Mouse (Mus musculus): ENCODE results near the gene Ift80. TPM values are rescaled to one million over a fixed set of nuclear protein-coding genes. Genes with fewer than 3 reads are reported as not detected.
"Not testable (repeated sequence)": the region's sequence is repeated elsewhere in the genome, so short reads cannot be mapped to it uniquely, and the experiment has no call there.

Ift80 gene
- total and polyA plus RNA-seq, 2 experiments from 2014 or later = 3.7 to 9.0 TPM

GRCm38 (mm10) chr3:69020764-69021163 lies 16.4 kb upstream of the Ift80 start:
- no peak overlapping the region for H3K27ac ChIP-seq (ENCODE audit: low read depth, low read length)

GRCm38 (mm10) chr3:69020285-69020684 lies 15.9 kb upstream of the Ift80 start:
- H3K4me2 ChIP-seq (ENCODE audit: low read depth, low read length, poor library complexity, severe bottlenecking) = no peak overlapping the region
- WGBS = 94% methylated on average over 2 of the region's 2 CpGs

More at GRCm38 (mm10) chr3:69020764-69021163, 16.4 kb upstream of the Ift80 start:
- no peak for DNase-seq (ENCODE audit: low spot score)
- no peak for ATAC-seq (ENCODE audit: low FRiP score)
- Histone ChIP-seq H3K27me3 (ENCODE audit: insufficient read depth, low read length) (no peaks in the 10 kb centered on the region), H3K9me3 (ENCODE audit: low read length) (no peaks in the 10 kb centered on the region), H3K9ac (replicated peaks; ENCODE audit: low read length, poor library complexity, severe bottlenecking) (no peak overlapping the region), H3K4me1 (ENCODE audit: insufficient read depth, low read length) (no peaks in the 10 kb centered on the region), H3K36me3 (ENCODE audit: insufficient read depth, low read length) (no peaks in the 10 kb centered on the region), H3K4me3 (ENCODE audit: low read depth, low read length) (no peak overlapping the region), H3K4me2 (ENCODE audit: low read depth, low read length, poor library complexity, severe bottlenecking) (no peak overlapping the region)
- no peak for TF ChIP-seq CTCF (IDR thresholded peaks at IDR 0.05)

GRCm38 (mm10) chr3:69018635-69019034 lies 14.3 kb upstream of the Ift80 start:
- H3K9ac ChIP-seq (replicated peaks; ENCODE audit: low read length, poor library complexity, severe bottlenecking); H3K9me3 ChIP-seq (ENCODE audit: low read length); H3K27ac ChIP-seq (ENCODE audit: low read depth, low read length); H3K4me1 ChIP-seq (ENCODE audit: insufficient read depth, low read length); H3K4me2 ChIP-seq (ENCODE audit: low read depth, low read length, poor library complexity, severe bottlenecking); H3K27me3 ChIP-seq (ENCODE audit: insufficient read depth, low read length); ATAC-seq (ENCODE audit: low FRiP score); H3K36me3 ChIP-seq (ENCODE audit: insufficient read depth, low read length); DNase-seq (ENCODE audit: low spot score); H3K4me3 ChIP-seq (ENCODE audit: low read depth, low read length): not testable (repeated sequence)
- 95% methylated on average over 2 of the region's 2 CpGs for WGBS

More at GRCm38 (mm10) chr3:69020285-69020684, 15.9 kb upstream of the Ift80 start:
- Histone ChIP-seq H3K27me3 (ENCODE audit: insufficient read depth, low read length) (no peaks in the 10 kb centered on the region), H3K36me3 (ENCODE audit: insufficient read depth, low read length) (no peaks in the 10 kb centered on the region), H3K27ac (ENCODE audit: low read depth, low read length) (no peak overlapping the region), H3K9ac (replicated peaks; ENCODE audit: low read length, poor library complexity, severe bottlenecking) (no peak overlapping the region), H3K4me3 (ENCODE audit: low read depth, low read length) (no peak overlapping the region), H3K4me1 (ENCODE audit: insufficient read depth, low read length) (no peaks in the 10 kb centered on the region), H3K9me3 (ENCODE audit: low read length) (no peaks in the 10 kb centered on the region)
- DNase-seq (ENCODE audit: low spot score) = no peak
- no peak for ATAC-seq (ENCODE audit: low FRiP score)
- TF ChIP-seq CTCF (IDR thresholded peaks at IDR 0.05) = peak; percentile 38

- H3K4me2 ChIP-seq (ENCODE audit: low read depth, low read length, poor library complexity, severe bottlenecking) = no peak overlapping the region
- 90% methylated on average over 3 of the region's 3 CpGs for WGBS
- ATAC-seq (ENCODE audit: low FRiP score) = no peak
Measured at GRCm38 (mm10) chr3:69017181-69017580, 12.8 kb upstream of the Ift80 start.

GRCm38 (mm10) chr3:69008873-69009272 lies 4.5 kb upstream of the Ift80 start:
- no peaks in the 10 kb centered on the region for H3K27me3 ChIP-seq (ENCODE audit: insufficient read depth, low read length)
- 0 out of 2 replicates have a peak, but pooled peaks cover 3% of the 10 kb centered on the region for H3K4me1 ChIP-seq (ENCODE audit: insufficient read depth, low read length)
- H3K4me3 ChIP-seq (ENCODE audit: low read depth, low read length) = no peak overlapping the region
- no peaks in the 10 kb centered on the region for H3K9me3 ChIP-seq (ENCODE audit: low read length)
- 78% methylated on average over 2 of the region's 2 CpGs for WGBS
- no peak for DNase-seq (ENCODE audit: low spot score)
- H3K27ac ChIP-seq (ENCODE audit: low read depth, low read length) = no peak overlapping the region
- no peak for ATAC-seq (ENCODE audit: low FRiP score)
- TF ChIP-seq CTCF (IDR thresholded peaks at IDR 0.05) = no peak
- H3K36me3 ChIP-seq (ENCODE audit: insufficient read depth, low read length) = no peaks in the 10 kb centered on the region
- H3K4me2 ChIP-seq (ENCODE audit: low read depth, low read length, poor library complexity, severe bottlenecking) = no peak overlapping the region
- no peak overlapping the region for H3K9ac ChIP-seq (replicated peaks; ENCODE audit: low read length, poor library complexity, severe bottlenecking)

More at GRCm38 (mm10) chr3:69017181-69017580, 12.8 kb upstream of the Ift80 start:
- TF ChIP-seq CTCF (IDR thresholded peaks at IDR 0.05) = no peak
- DNase-seq (ENCODE audit: low spot score) = no peak
- no peaks in the 10 kb centered on the region for H3K27me3 ChIP-seq (ENCODE audit: insufficient read depth, low read length)
- H3K4me3 ChIP-seq (ENCODE audit: low read depth, low read length) = no peak overlapping the region
- no peak overlapping the region for H3K27ac ChIP-seq (ENCODE audit: low read depth, low read length)
- H3K36me3 ChIP-seq (ENCODE audit: insufficient read depth, low read length) = no peaks in the 10 kb centered on the region
- no peak overlapping the region for H3K9ac ChIP-seq (replicated peaks; ENCODE audit: low read length, poor library complexity, severe bottlenecking)
- H3K4me1 ChIP-seq (ENCODE audit: insufficient read depth, low read length) = no peaks in the 10 kb centered on the region
- H3K9me3 ChIP-seq (ENCODE audit: low read length) = no peaks in the 10 kb centered on the region

GRCm38 (mm10) chr3:69006246-69006760 lies 1.9 kb upstream of the Ift80 start:
- TF ChIP-seq CTCF (IDR thresholded peaks at IDR 0.05) = no peak
- Histone ChIP-seq H3K4me3 (ENCODE audit: low read depth, low read length) (peak overlapping the region; percentile 97), H3K27ac (ENCODE audit: low read depth, low read length) (0 out of 2 replicates have a peak overlapping the region, but pooled peaks have one; percentile 63), H3K27me3 (ENCODE audit: insufficient read depth, low read length) (no peaks in the 10 kb centered on the region), H3K4me1 (ENCODE audit: insufficient read depth, low read length) (0 out of 2 replicates have a peak, but pooled peaks cover 3% of the 10 kb centered on the region), H3K9me3 (ENCODE audit: low read length) (no peaks in the 10 kb centered on the region), H3K9ac (replicated peaks; ENCODE audit: low read length, poor library complexity, severe bottlenecking) (peak overlapping the region; percentile 57), H3K4me2 (ENCODE audit: low read depth, low read length, poor library complexity, severe bottlenecking) (peak overlapping the region; percentile 100), H3K36me3 (ENCODE audit: insufficient read depth, low read length) (no peaks in the 10 kb centered on the region)
- 5% methylated on average over 21 of the region's 21 CpGs for WGBS
- peak; percentile 3 for DNase-seq (ENCODE audit: low spot score)
- no peak for ATAC-seq (ENCODE audit: low FRiP score)
